Mouse (Mus musculus): ENCODE measurements at regions not wholly inside any gene's neighbourhood (a gene's known extent, or its start where the extent isn't known, plus 50 kb on each side); places are given as distances from the start of the nearest gene placed in this dataset.

GRCm38 (mm10) chr3:130940302-130940867 lies 169.9 kb upstream of the Lef1 start:
- no peak for DNase-seq (ENCODE audit: low spot score in 2 of 2)

GRCm38 (mm10) chr3:130936980-130937379 lies 173.3 kb upstream of the Lef1 start:
- no peak for DNase-seq (ENCODE audit: low spot score in 2 of 2)

GRCm38 (mm10) chr3:130936336-130936735 lies 173.9 kb upstream of the Lef1 start:
- no peak for DNase-seq (ENCODE audit: low spot score in 2 of 2)

GRCm38 (mm10) chr3:130935926-130936315 lies 174.3 kb upstream of the Lef1 start:
- DNase-seq (ENCODE audit: low spot score in 2 of 2), result no peak

GRCm38 (mm10) chr3:130935302-130935925 lies 174.9 kb upstream of the Lef1 start:
- DNase-seq (ENCODE audit: low spot score in 2 of 2), result no peak

GRCm38 (mm10) chr3:130932723-130933122 lies 177.5 kb upstream of the Lef1 start:
- DNase-seq (ENCODE audit: low spot score in 2 of 2), result no peak

- DNase-seq (ENCODE audit: low spot score in 2 of 2), result no peak
Measured at GRCm38 (mm10) chr3:130932226-130932625, 178.0 kb upstream of the Lef1 start.

- no peak for DNase-seq (ENCODE audit: low spot score in 2 of 2)
Measured at GRCm38 (mm10) chr3:130925000-130925399, 185.3 kb upstream of the Lef1 start.

GRCm38 (mm10) chr3:130923615-130923958 lies 186.7 kb upstream of the Lef1 start:
- no peak for DNase-seq (ENCODE audit: low spot score in 2 of 2)

GRCm38 (mm10) chr3:130922812-130923614 lies 187.3 kb upstream of the Lef1 start:
- no peak for DNase-seq (ENCODE audit: low spot score in 2 of 2)

- DNase-seq (ENCODE audit: low spot score in 2 of 2), result no peak
Measured at GRCm38 (mm10) chr3:130921621-130922245, 188.5 kb upstream of the Lef1 start.

- no peak for DNase-seq (ENCODE audit: low spot score in 2 of 2)
Measured at GRCm38 (mm10) chr3:130913812-130914211, 183.6 kb upstream of the Rpl34 start.

- DNase-seq (ENCODE audit: low spot score in 2 of 2), result no peak
Measured at GRCm38 (mm10) chr3:130905101-130905500, 174.9 kb upstream of the Rpl34 start.

GRCm38 (mm10) chr3:130903329-130903728 lies 173.1 kb upstream of the Rpl34 start:
- DNase-seq (ENCODE audit: low spot score in 2 of 2), result no peak

- DNase-seq (ENCODE audit: low spot score in 2 of 2), result no peak
Measured at GRCm38 (mm10) chr3:130902376-130902775, 172.2 kb upstream of the Rpl34 start.

- DNase-seq (ENCODE audit: low spot score in 2 of 2), result no peak
Measured at GRCm38 (mm10) chr3:130901343-130901742, 171.1 kb upstream of the Rpl34 start.

- DNase-seq (ENCODE audit: low spot score in 2 of 2), result no peak
Measured at GRCm38 (mm10) chr3:130900846-130901245, 170.6 kb upstream of the Rpl34 start.

- no peak for DNase-seq (ENCODE audit: low spot score in 2 of 2)
Measured at GRCm38 (mm10) chr3:130900054-130900840, 170.0 kb upstream of the Rpl34 start.

- DNase-seq (ENCODE audit: low spot score in 2 of 2), result no peak
Measured at GRCm38 (mm10) chr3:130894168-130894814, 164.1 kb upstream of the Rpl34 start.

- no peak for DNase-seq (ENCODE audit: low spot score in 2 of 2)
Measured at GRCm38 (mm10) chr3:130891310-130891709, 161.1 kb upstream of the Rpl34 start.

- no peak for DNase-seq (ENCODE audit: low spot score in 2 of 2)
Measured at GRCm38 (mm10) chr3:130888587-130888986, 158.4 kb upstream of the Rpl34 start.

All from right cerebral cortex, postnatal 36 days (tissue).